In the genomic region with DNA sequence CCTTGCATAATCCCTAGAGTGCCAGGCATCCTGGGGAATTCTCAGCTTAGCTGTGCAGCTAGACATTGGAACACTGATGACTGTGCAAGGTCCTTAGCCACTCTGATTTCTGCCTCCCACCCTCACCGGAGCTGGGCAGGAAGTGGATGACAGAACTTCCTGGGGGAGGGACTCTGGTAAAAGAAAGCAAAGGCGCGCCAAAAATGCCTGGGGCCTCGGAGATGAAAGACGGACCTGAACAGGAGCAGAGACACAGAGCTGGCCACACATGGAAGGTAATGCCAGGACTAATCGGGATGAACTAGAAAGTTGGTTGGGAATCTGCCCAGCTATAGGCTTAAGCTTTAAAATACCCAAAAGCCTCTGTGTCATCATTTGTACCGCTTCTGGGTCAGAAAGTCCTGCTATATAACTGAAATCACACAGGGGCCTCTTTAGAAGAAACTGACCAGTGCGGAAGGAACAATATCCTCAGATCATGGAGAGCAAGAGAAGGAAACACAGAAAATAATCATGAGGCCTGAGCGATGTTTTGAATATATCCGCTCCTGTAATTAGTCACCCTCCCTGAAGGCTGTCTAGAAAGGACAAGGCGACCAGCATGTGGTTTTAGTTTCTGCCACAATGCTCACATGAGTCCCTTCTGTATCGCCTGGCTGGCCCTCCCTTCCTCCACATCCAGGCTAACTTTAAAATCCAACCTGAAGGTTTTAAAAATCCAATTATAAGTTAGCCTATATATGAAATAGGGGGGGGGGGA, we compare ENCODE assay signal across 8 mouse cellular contexts. TPM values are rescaled to one million over a fixed set of nuclear protein-coding genes. Genes with fewer than 3 reads are reported as not detected.
DNase-seq lines count a peak whose midpoint lies in the region; ATAC-seq and TF ChIP-seq lines count a peak whose summit lies in the region.

A gene (plus strand): TSS at position 197 of the 760 bp plus-strand sequence.

- peak within 1 kb of the TSS; percentile 65 for H3K4me3 ChIP-seq in gastrocnemius, adult 2 months
- H3K4me3 ChIP-seq in heart, embryonic 13.5 days, result peak within 1 kb of the TSS; percentile 34
- H3K4me3 ChIP-seq in limb, embryonic 15.5 days, result peak within 1 kb of the TSS; percentile 13; the same call in 1 of the 2 replicates
- H3K4me3 ChIP-seq in forebrain, embryonic 10.5 days, result no peak within 1 kb of the TSS

- H3K27ac ChIP-seq in gastrocnemius, adult 2 months, result peak within 1 kb of the TSS; percentile 71
- no peak within 1 kb of the TSS for H3K27ac ChIP-seq in heart, embryonic 13.5 days (replicated peaks)
- H3K27ac ChIP-seq in limb, embryonic 15.5 days, result no peak within 1 kb of the TSS
- H3K27ac ChIP-seq in forebrain, embryonic 10.5 days, result no peak within 1 kb of the TSS

- no peaks in the 10 kb centered on the region for H3K27me3 ChIP-seq in heart, embryonic 13.5 days (replicated peaks)
- H3K27me3 ChIP-seq in limb, embryonic 15.5 days, result no peaks in the 10 kb centered on the region
- H3K27me3 ChIP-seq in forebrain, embryonic 10.5 days (ENCODE audit: poor library complexity, severe bottlenecking), result no peaks in the 10 kb centered on the region

- intact Hi-C loops in gastrocnemius, adult 2 months (cut with DNase I), result no loop called here

- DNase-seq in gastrocnemius, adult 2 months, result peak; percentile 34
- DNase-seq in gastrocnemius, adult 8-10 months (ENCODE audit: low spot score in 2 of 2), result no peak
- peak; percentile 50 for DNase-seq in adrenal gland, postnatal 14 days
- DNase-seq in naive thymus-derived CD4-positive, alpha-beta T cell, adult 2 months (ENCODE audit: low read depth), result peak; percentile 80
- DNase-seq in forebrain, embryonic 10.5 days (ENCODE audit: extremely low spot score, low spot score), result no peak
- no peak for DNase-seq in layer of hippocampus, adult 9-11 months

- no peak for TF ChIP-seq CTCF in gastrocnemius, adult 2 months (IDR thresholded peaks at IDR 0.05)

- no peak for ATAC-seq in heart, embryonic 13.5 days (ENCODE audit: extremely low read depth, insufficient number of reproducible peaks, low FRiP score, low TSS enrichment)
- ATAC-seq in limb, embryonic 15.5 days (ENCODE audit: insufficient number of reproducible peaks, low FRiP score, low TSS enrichment, low read depth), result no peak

- WGBS in heart, embryonic 13.5 days, result 61% methylated on average over 12 of the region's 12 CpGs
- 56% methylated on average over 12 of the region's 12 CpGs for WGBS in limb, embryonic 15.5 days
- whole genome bisulfite sequencing in forebrain, embryonic 10.5 days, result 80% methylated on average over 12 of the region's 12 CpGs

- H3K36me3 ChIP-seq in heart, embryonic 13.5 days, result no peaks in the 10 kb centered on the region
- no peaks in the 10 kb centered on the region for H3K36me3 ChIP-seq in limb, embryonic 15.5 days
- H3K36me3 ChIP-seq in forebrain, embryonic 10.5 days (replicated peaks), result no peaks in the 10 kb centered on the region

- no peaks in the 10 kb centered on the region for H3K9me3 ChIP-seq in heart, embryonic 13.5 days
- H3K9me3 ChIP-seq in limb, embryonic 15.5 days, result no peaks in the 10 kb centered on the region
- no peaks in the 10 kb centered on the region for H3K9me3 ChIP-seq in forebrain, embryonic 10.5 days

- peak within 1 kb of the TSS; percentile 0; the same call in 1 of the 2 replicates for H3K9ac ChIP-seq in heart, embryonic 13.5 days
- no peak within 1 kb of the TSS for H3K9ac ChIP-seq in limb, embryonic 15.5 days

- H3K4me1 ChIP-seq in heart, embryonic 13.5 days, result no peaks in the 10 kb centered on the region
- no peaks in the 10 kb centered on the region for H3K4me1 ChIP-seq in limb, embryonic 15.5 days
- no peaks in the 10 kb centered on the region for H3K4me1 ChIP-seq in forebrain, embryonic 10.5 days

- peak within 1 kb of the TSS; percentile 37 for H3K4me2 ChIP-seq in heart, embryonic 13.5 days
- 0 out of 2 replicates have a peak within 1 kb of the TSS, but pooled peaks have one; percentile 10 for H3K4me2 ChIP-seq in limb, embryonic 15.5 days

RNA-seq across cellular contexts. Expression of the gene that starts here (rescaled TPM):
- total RNA-seq in gastrocnemius, adult 2 months (2021), result 1 to 10 TPM in 1 of 2 experiments, under 1 TPM in 1; 0.99 to 1.1 TPM
- under 1 TPM in 3 of 4 experiments, not detected in 1; 0.24 to 0.43 (median 0.34) TPM for total RNA-seq in gastrocnemius, adult 8-10 months (2022)
- total RNA-seq in adrenal gland, postnatal 14 days (2021), result 3.8 and 4.2 TPM in 2 replicates
- 0.98 TPM in 2 replicates for polyA plus RNA-seq in heart, embryonic 13.5 days (2015; fragmentation: Nextera tagmentation; extraction: Ambion mirVana)
- polyA plus RNA-seq in limb, embryonic 15.5 days (2015; fragmentation: Nextera tagmentation; extraction: Ambion mirVana), result 0.93 and 1.0 TPM in 2 replicates
- polyA plus RNA-seq in forebrain, embryonic 10.5 days (2016; fragmentation: Nextera tagmentation; extraction: Ambion mirVana), result 0.25 and 0.55 TPM in 2 replicates

Comparison
In these comparisons a context has a peak if more than half of its experiments do, and no peak if none do; other contexts are left out.
1. DNase-seq: peak in gastrocnemius, adult 2 months (single experiment), adrenal gland, postnatal 14 days (single experiment) and naive thymus-derived CD4-positive, alpha-beta T cell, adult 2 months (single experiment); none in gastrocnemius, adult 8-10 months (0 of 2), forebrain, embryonic 10.5 days (single experiment) and layer of hippocampus, adult 9-11 months (single experiment).